Mouse (Mus musculus) heart, embryonic 11.5 days (tissue): ENCODE measurements around the gene Prrt1. TPM values are rescaled to one million over a fixed set of nuclear protein-coding genes. Genes with fewer than 3 reads are reported as not detected.

Experiments used
- ATAC-seq: fragments of 200-750 bp; cut with Nextera tagmentation; replicated peaks from 2 replicates; pipeline ENCODE4 v1.8.0; 2017; ENCODE audit warnings: moderate library complexity; ENCODE audit not compliant: insufficient number of reproducible peaks, low FRiP score, low TSS enrichment
- H3K27ac ChIP-seq: fragments of 300-500 bp; sonication (generic); 2 replicates; pipeline ENCODE4 v1.5.1; 2014; ENCODE audit warnings: mild to moderate bottlenecking, low read depth, low read length
- H3K27me3 ChIP-seq: fragments of 300-500 bp; sonication (generic); 2 replicates; pipeline ENCODE4 v1.6.1; 2014; ENCODE audit warnings: mild to moderate bottlenecking, low read length, mixed read lengths; ENCODE audit not compliant: control insufficient read depth, insufficient read depth
- H3K36me3 ChIP-seq: fragments of 300-500 bp; sonication (generic); 2 replicates; pipeline ENCODE4 v1.6.1; 2014; ENCODE audit warnings: mild to moderate bottlenecking, low read length, moderate library complexity, mixed read lengths; ENCODE audit not compliant: control insufficient read depth, insufficient read depth
- H3K4me1 ChIP-seq: fragments of 300-500 bp; sonication (generic); 2 replicates; pipeline ENCODE4 v1.6.1; 2014; ENCODE audit warnings: low read length; ENCODE audit not compliant: control insufficient read depth, insufficient read depth
- H3K4me2 ChIP-seq: fragments of 300-500 bp; sonication (generic); 2 replicates; pipeline ENCODE4 v1.6.1; 2014; ENCODE audit warnings: mild to moderate bottlenecking, moderate library complexity
- H3K4me3 ChIP-seq: fragments of 300-500 bp; sonication (generic); 2 replicates; pipeline ENCODE4 v1.5.1; 2014; ENCODE audit warnings: low read depth, low read length
- H3K9ac ChIP-seq: fragments of 300-500 bp; sonication (generic); 2 replicates; pipeline ENCODE4 v1.6.1; 2014; ENCODE audit warnings: mild to moderate bottlenecking, low read depth, low read length, moderate library complexity
- H3K9me3 ChIP-seq: fragments of 300-500 bp; sonication (generic); replicated peaks from 2 replicates; pipeline ENCODE4 v1.6.1; 2016; ENCODE audit warnings: low read length; ENCODE audit not compliant: control insufficient read depth
- WGBS: fragments of 180-500 bp; shearing (Covaris S2); extraction: QIAGEN DNeasy Blood & Tissue Kit; methylation state at CpG from one replicate; pipeline ENCODE4 v1.1.7; 2014; ENCODE audit not compliant: insufficient replicate concordance; 5-methylcytosine and 5-hydroxymethylcytosine counted together
- polyA plus RNA-seq: library from polyadenylated mRNA; unstranded; fragments of >200 nt; fragmentation: Nextera tagmentation; extraction: Ambion mirVana; gene quantifications from 2 replicates; pipeline ENCODE4 v1.2.1, GENCODE M21; 2014

The Prrt1 gene
- polyA plus RNA-seq, 1 experiment from 2014 or later: not detected

- peaks cover 19% of the 10 kb centered on the region for H3K27me3 ChIP-seq
Measured at GRCm38 (mm10) chr17:34655160-34655559, 25.8 kb downstream of the Prrt1 start.

GRCm38 (mm10) chr17:34655581-34655991 lies 26.3 kb downstream of the Prrt1 start:
- no peak overlapping the region for H3K4me3 ChIP-seq
- H3K9ac ChIP-seq: no peak overlapping the region
- 0 out of 2 replicates have a peak overlapping the region, but pooled peaks have one; percentile 35 for H3K27ac ChIP-seq
- H3K4me1 ChIP-seq: peaks cover 17% of the 10 kb centered on the region
- peak; percentile 52; the same call in 1 of the 2 replicates for ATAC-seq
- H3K9me3 ChIP-seq: no peaks in the 10 kb centered on the region
- no peak overlapping the region for H3K4me2 ChIP-seq
- H3K27me3 ChIP-seq: peaks cover 23% of the 10 kb centered on the region
- H3K36me3 ChIP-seq: peaks cover 14% of the 10 kb centered on the region
- 39% methylated on average over 4 of the region's 4 CpGs for WGBS

More at GRCm38 (mm10) chr17:34655160-34655559, 25.8 kb downstream of the Prrt1 start:
- peaks cover 15% of the 10 kb centered on the region for H3K36me3 ChIP-seq
- no peaks in the 10 kb centered on the region for H3K9me3 ChIP-seq
- 70% methylated on average over 7 of the region's 7 CpGs for WGBS
- no peak overlapping the region for H3K27ac ChIP-seq
- no peak overlapping the region for H3K4me2 ChIP-seq
- no peak overlapping the region for H3K9ac ChIP-seq
- H3K4me1 ChIP-seq: peaks cover 17% of the 10 kb centered on the region
- ATAC-seq: peak; percentile 1; the same call in 1 of the 2 replicates
- H3K4me3 ChIP-seq: no peak overlapping the region

GRCm38 (mm10) chr17:34656666-34657065 lies 27.3 kb downstream of the Prrt1 start:
- H3K4me3 ChIP-seq: no peak overlapping the region
- peaks cover 21% of the 10 kb centered on the region for H3K4me1 ChIP-seq
- H3K9ac ChIP-seq: no peak overlapping the region
- no peaks in the 10 kb centered on the region for H3K9me3 ChIP-seq
- H3K36me3 ChIP-seq: peaks cover 9% of the 10 kb centered on the region; the same call in 1 of the 2 replicates
- H3K4me2 ChIP-seq: no peak overlapping the region
- WGBS: 64% methylated on average over 8 of the region's 8 CpGs
- no peak overlapping the region for H3K27ac ChIP-seq
- ATAC-seq: no peak
- peaks cover 29% of the 10 kb centered on the region for H3K27me3 ChIP-seq

GRCm38 (mm10) chr17:34657271-34657670 lies 27.9 kb downstream of the Prrt1 start:
- peaks cover 21% of the 10 kb centered on the region for H3K4me1 ChIP-seq

DNA sequence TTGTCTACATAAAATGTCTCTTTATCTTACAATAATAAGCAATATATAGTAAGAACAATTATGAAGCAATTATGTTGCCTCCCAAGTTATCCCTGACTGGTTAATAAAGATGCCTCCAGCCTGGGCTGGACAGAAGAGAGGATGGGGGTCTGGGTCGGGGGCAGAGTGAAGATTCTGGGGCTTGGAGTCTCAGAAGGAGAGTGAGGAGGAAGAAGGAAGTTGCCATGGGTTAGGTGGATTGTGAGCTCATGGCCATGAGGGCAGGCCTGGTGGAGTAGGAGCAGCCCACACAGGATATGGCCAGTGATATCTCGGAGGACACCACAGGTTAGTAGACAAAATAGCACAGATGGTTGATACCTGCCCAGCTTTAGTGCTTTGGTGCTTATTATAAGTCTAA lies 28.8 kb downstream of the Prrt1 start:
- peaks cover 21% of the 10 kb centered on the region for H3K4me1 ChIP-seq
- 75% methylated on average over 2 of the region's 2 CpGs for WGBS

More at GRCm38 (mm10) chr17:34657271-34657670, 27.9 kb downstream of the Prrt1 start:
- H3K9me3 ChIP-seq: no peaks in the 10 kb centered on the region
- no peak overlapping the region for H3K27ac ChIP-seq
- peaks cover 4% of the 10 kb centered on the region; the same call in 1 of the 2 replicates for H3K36me3 ChIP-seq
- no peak overlapping the region for H3K4me2 ChIP-seq
- no peak overlapping the region for H3K4me3 ChIP-seq
- ATAC-seq: no peak
- H3K27me3 ChIP-seq: peaks cover 29% of the 10 kb centered on the region
- 27% methylated on average over 2 of the region's 2 CpGs for WGBS
- no peak overlapping the region for H3K9ac ChIP-seq

GRCm38 (mm10) chr17:34658591-34658990 lies 29.3 kb downstream of the Prrt1 start:
- no peak overlapping the region for H3K4me2 ChIP-seq
- no peaks in the 10 kb centered on the region for H3K36me3 ChIP-seq
- no peak for ATAC-seq
- H3K9ac ChIP-seq: no peak overlapping the region
- no peaks in the 10 kb centered on the region for H3K9me3 ChIP-seq
- WGBS: 74% methylated on average over 3 of the region's 3 CpGs
- peaks cover 21% of the 10 kb centered on the region for H3K4me1 ChIP-seq
- H3K4me3 ChIP-seq: no peak overlapping the region
- H3K27ac ChIP-seq: no peak overlapping the region
- H3K27me3 ChIP-seq: peaks cover 29% of the 10 kb centered on the region

More for the DNA sequence above, 28.8 kb downstream of the Prrt1 start:
- H3K27me3 ChIP-seq: peaks cover 29% of the 10 kb centered on the region
- 0 out of 2 replicates have a peak, but pooled peaks cover 2% of the 10 kb centered on the region for H3K36me3 ChIP-seq
- no peak overlapping the region for H3K4me3 ChIP-seq
- H3K27ac ChIP-seq: no peak overlapping the region
- H3K9ac ChIP-seq: no peak overlapping the region
- ATAC-seq: no peak
- H3K4me2 ChIP-seq: no peak overlapping the region
- H3K9me3 ChIP-seq: no peaks in the 10 kb centered on the region

- Histone ChIP-seq H3K4me3 (no peak overlapping the region), H3K27me3 (peaks cover 31% of the 10 kb centered on the region), H3K9me3 (no peaks in the 10 kb centered on the region), H3K4me2 (no peak overlapping the region), H3K9ac (no peak overlapping the region), H3K4me1 (peaks cover 21% of the 10 kb centered on the region), H3K36me3 (no peaks in the 10 kb centered on the region), H3K27ac (no peak overlapping the region)
- no peak for ATAC-seq
- 49% methylated on average over 12 of the region's 12 CpGs for WGBS
Measured at GRCm38 (mm10) chr17:34659181-34659896, 30.0 kb downstream of the Prrt1 start.

DNA sequence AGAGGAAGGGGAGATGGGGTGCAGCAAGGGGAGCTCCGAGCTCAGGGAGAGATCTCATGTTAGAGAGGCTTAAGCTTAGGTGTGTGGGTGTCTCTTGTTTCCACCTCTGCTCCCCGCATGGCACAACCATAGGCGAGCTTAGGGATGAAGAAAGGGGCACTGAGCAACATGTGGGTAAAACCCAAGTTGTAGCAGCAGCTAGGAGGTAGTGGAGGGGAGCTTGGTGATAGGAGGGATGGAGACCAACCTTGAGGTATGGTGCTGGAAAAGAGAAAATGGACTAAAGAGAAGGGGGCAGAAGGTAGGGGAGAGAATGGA lies 30.5 kb downstream of the Prrt1 start:
- Histone ChIP-seq H3K9me3 (no peaks in the 10 kb centered on the region), H3K27me3 (peaks cover 31% of the 10 kb centered on the region), H3K27ac (no peak overlapping the region), H3K36me3 (no peaks in the 10 kb centered on the region), H3K4me3 (no peak overlapping the region), H3K4me1 (peaks cover 21% of the 10 kb centered on the region), H3K4me2 (no peak overlapping the region), H3K9ac (no peak overlapping the region)
- ATAC-seq: no peak
- WGBS: 44% methylated on average over 3 of the region's 3 CpGs
